Mouse (Mus musculus) midbrain, postnatal 0 days (tissue): ENCODE measurements around the gene Gsto1. TPM values are rescaled to one million over a fixed set of nuclear protein-coding genes. Genes with fewer than 3 reads are reported as not detected.
A peak's percentile ranks its signal among the peaks of the same experiment; 100 is the strongest.

Experiments
- ATAC-seq: fragments of 200-750 bp; cut with Nextera tagmentation; 2 replicates; pipeline ENCODE4 v1.8.0; 2017; ENCODE audit warnings: moderate number of reproducible peaks, mild to moderate bottlenecking, moderate TSS enrichment, moderate library complexity; ENCODE audit not compliant: low FRiP score
- DNase-seq: peaks from one replicate; pipeline ENCODE4 v3.0.0-alpha.2; 2015; ENCODE audit warnings: low spot score
- H3K27ac ChIP-seq: fragments of 300-500 bp; sonication (generic); 2 replicates; pipeline ENCODE4 v1.5.1; 2014; ENCODE audit warnings: low read depth, mild to moderate bottlenecking, low read length, mixed read lengths
- H3K27me3 ChIP-seq: fragments of 300-500 bp; sonication (generic); 2 replicates; pipeline ENCODE4 v1.6.1; 2014; ENCODE audit warnings: low read length, control low read depth, mixed read lengths; ENCODE audit not compliant: insufficient read depth
- H3K36me3 ChIP-seq: fragments of 300-500 bp; sonication (generic); 2 replicates; pipeline ENCODE4 v1.6.1; 2014; ENCODE audit warnings: low read length, control low read depth, mixed read lengths; ENCODE audit not compliant: insufficient read depth
- H3K4me1 ChIP-seq: fragments of 300-500 bp; sonication (generic); 2 replicates; pipeline ENCODE4 v1.6.1; 2014; ENCODE audit warnings: mild to moderate bottlenecking, control low read depth, antibody characterized with exemption, low read length, mixed read lengths; ENCODE audit not compliant: insufficient read depth
- H3K4me2 ChIP-seq: fragments of 300-500 bp; sonication (generic); 2 replicates; pipeline ENCODE4 v1.6.1; 2014; ENCODE audit warnings: low read depth, mild to moderate bottlenecking, low read length, mixed read lengths; ENCODE audit not compliant: poor library complexity, severe bottlenecking
- H3K4me3 ChIP-seq: fragments of 300-500 bp; sonication (generic); 2 replicates; pipeline ENCODE4 v1.5.1; 2014; ENCODE audit warnings: low read depth, mild to moderate bottlenecking, low read length, moderate library complexity
- H3K9ac ChIP-seq: fragments of 300-500 bp; sonication (generic); replicated peaks from 2 replicates; pipeline ENCODE4 v1.6.1; 2014; ENCODE audit warnings: mild to moderate bottlenecking, low read length, moderate library complexity, mixed read lengths; ENCODE audit not compliant: poor library complexity, severe bottlenecking
- H3K9me3 ChIP-seq: fragments of 300-500 bp; sonication (generic); 2 replicates; pipeline ENCODE4 v1.6.1; 2016; ENCODE audit warnings: low read length, control low read depth
- CTCF ChIP-seq: IDR thresholded peaks from 2 replicates; pipeline ENCODE4 v1.5.1; 2016; ENCODE audit warnings: antibody characterized with exemption, mild to moderate bottlenecking
- WGBS: fragments of 180-500 bp; shearing (Covaris S2); extraction: QIAGEN DNeasy Blood & Tissue Kit; methylation state at CpG from one replicate; pipeline ENCODE4 v1.1.7; 2014; 5-methylcytosine and 5-hydroxymethylcytosine counted together
- polyA plus RNA-seq: library from polyadenylated mRNA; unstranded; fragments of >200 nt; fragmentation: Nextera tagmentation; extraction: Ambion mirVana; gene quantifications from 2 replicates; pipeline ENCODE4 v1.2.1, GENCODE M21; 2015
- total RNA-seq: library from RNA; depleted of rRNA; stranded (reverse); fragments of >200 nt; gene quantifications from 2 replicates; pipeline ENCODE4 v1.2.3, GENCODE M21; 2014

Gene Gsto1
- total and polyA plus RNA-seq, 2 experiments from 2014 or later = 95.4 to 152 TPM

GRCm38 (mm10) chr19:47870102-47870666 is 15.4 kb downstream of the Gsto1 start:
- 0 out of 2 replicates have a peak, but pooled peaks cover 4% of the 10 kb centered on the region for H3K27me3 ChIP-seq
- H3K4me3 ChIP-seq = no peak overlapping the region
- H3K4me1 ChIP-seq = no peaks in the 10 kb centered on the region
- H3K4me2 ChIP-seq = no peak overlapping the region
- H3K27ac ChIP-seq = no peak overlapping the region
- ATAC-seq (no peak), DNase-seq (no peak)
- H3K9me3 ChIP-seq = no peaks in the 10 kb centered on the region
- H3K36me3 ChIP-seq = no peaks in the 10 kb centered on the region
- no peak for TF ChIP-seq CTCF
- no peak overlapping the region for H3K9ac ChIP-seq
- 79% methylated on average over 7 of the region's 7 CpGs for WGBS

- 16% methylated on average over 10 of the region's 10 CpGs for WGBS
- H3K9me3 ChIP-seq = no peaks in the 10 kb centered on the region
- H3K9ac ChIP-seq = no peak overlapping the region
- DNase-seq (no peak), ATAC-seq (no peak)
- peak; percentile 65 for TF ChIP-seq CTCF
- no peaks in the 10 kb centered on the region for H3K36me3 ChIP-seq
- H3K27ac ChIP-seq = no peak overlapping the region
- no peaks in the 10 kb centered on the region for H3K4me1 ChIP-seq
- no peak overlapping the region for H3K4me2 ChIP-seq
- H3K27me3 ChIP-seq = 0 out of 2 replicates have a peak, but pooled peaks cover 4% of the 10 kb centered on the region
- no peak overlapping the region for H3K4me3 ChIP-seq
Observed at GRCm38 (mm10) chr19:47871515-47871914, 16.7 kb downstream of the Gsto1 start.

- DNase-seq = no peak
- H3K4me2 ChIP-seq = no peak overlapping the region
- no peak overlapping the region for H3K27ac ChIP-seq
- H3K9ac ChIP-seq = no peak overlapping the region
- H3K27me3 ChIP-seq = no peaks in the 10 kb centered on the region; the same call in 1 of the 2 replicates
- H3K4me3 ChIP-seq = no peak overlapping the region
- no peak for TF ChIP-seq CTCF
- no peaks in the 10 kb centered on the region for H3K36me3 ChIP-seq
- no peaks in the 10 kb centered on the region for H3K4me1 ChIP-seq
- no peak for ATAC-seq
- H3K9me3 ChIP-seq = no peaks in the 10 kb centered on the region
- 75% methylated on average over 15 of the region's 15 CpGs for WGBS
Observed at GRCm38 (mm10) chr19:47876252-47876651, 21.5 kb downstream of the Gsto1 start.

- no peaks in the 10 kb centered on the region for H3K9me3 ChIP-seq
- no peak overlapping the region for H3K27ac ChIP-seq
- no peaks in the 10 kb centered on the region for H3K36me3 ChIP-seq
- H3K4me3 ChIP-seq = no peak overlapping the region
- no peaks in the 10 kb centered on the region; the same call in 1 of the 2 replicates for H3K27me3 ChIP-seq
- DNase-seq (no peak), ATAC-seq (no peak)
- TF ChIP-seq CTCF = no peak
- H3K4me2 ChIP-seq = no peak overlapping the region
- H3K4me1 ChIP-seq = no peaks in the 10 kb centered on the region
- 85% methylated on average over 7 of the region's 7 CpGs for WGBS
- no peak overlapping the region for H3K9ac ChIP-seq
Observed at GRCm38 (mm10) chr19:47881538-47881937, 26.8 kb downstream of the Gsto1 start.

- peak; percentile 86 for DNase-seq
- H3K27me3 ChIP-seq = no peaks in the 10 kb centered on the region; the same call in 1 of the 2 replicates
- peak; percentile 71 for ATAC-seq
- H3K9ac ChIP-seq = no peak overlapping the region
- H3K9me3 ChIP-seq = no peaks in the 10 kb centered on the region
- peak; percentile 100 for TF ChIP-seq CTCF
- H3K27ac ChIP-seq = no peak overlapping the region
- H3K4me3 ChIP-seq = no peak overlapping the region
- no peak overlapping the region for H3K4me2 ChIP-seq
- WGBS = 27% methylated on average over 11 of the region's 11 CpGs
- no peaks in the 10 kb centered on the region for H3K36me3 ChIP-seq
- no peaks in the 10 kb centered on the region for H3K4me1 ChIP-seq
Observed at GRCm38 (mm10) chr19:47882151-47882881, 27.5 kb downstream of the Gsto1 start.

- no peaks in the 10 kb centered on the region for H3K9me3 ChIP-seq
- no peak for DNase-seq
- no peak overlapping the region for H3K4me3 ChIP-seq
- TF ChIP-seq CTCF = no peak
- H3K27ac ChIP-seq = no peak overlapping the region
- WGBS = 61% methylated on average over 9 of the region's 9 CpGs
- H3K9ac ChIP-seq = no peak overlapping the region
- no peaks in the 10 kb centered on the region for H3K36me3 ChIP-seq
- no peak overlapping the region for H3K4me2 ChIP-seq
- no peaks in the 10 kb centered on the region; the same call in 1 of the 2 replicates for H3K27me3 ChIP-seq
- no peaks in the 10 kb centered on the region for H3K4me1 ChIP-seq
- ATAC-seq = peak; percentile 31; the same call in 1 of the 2 replicates
Observed at GRCm38 (mm10) chr19:47882882-47883254, 28.1 kb downstream of the Gsto1 start.
